Mouse (Mus musculus) embryo, embryonic 11.5 days (tissue): ENCODE data around the gene Psmb7.

ENCODE experiments used
- DNase-seq: peaks from one replicate; pipeline ENCODE4 v3.0.0-alpha.2; 2012; ENCODE audit warnings: low read depth, low spot score

Psmb7 gene

GRCm38 (mm10) chr2:38641761-38642160 lies 2.1 kb downstream of the Psmb7 start:
- no peak for DNase-seq

- DNase-seq, result no peak
These were observed 6.1 kb downstream of the Psmb7 start for GRCm38 (mm10) chr2:38637716-38638267.

- no peak for DNase-seq
These were observed 13.3 kb downstream of the Psmb7 start for GRCm38 (mm10) chr2:38630574-38630973.

GRCm38 (mm10) chr2:38629451-38629850 lies 14.4 kb downstream of the Psmb7 start:
- DNase-seq, result no peak

- DNase-seq, result no peak
These were observed 15.1 kb downstream of the Psmb7 start for GRCm38 (mm10) chr2:38628801-38629200.

GRCm38 (mm10) chr2:38623821-38624590 lies 19.9 kb downstream of the Psmb7 start:
- DNase-seq, result no peak

GRCm38 (mm10) chr2:38623411-38623810 lies 20.5 kb downstream of the Psmb7 start:
- no peak for DNase-seq

- DNase-seq, result no peak
These were observed 22.3 kb downstream of the Psmb7 start for GRCm38 (mm10) chr2:38621610-38622021.

- no peak for DNase-seq
These were observed 22.8 kb downstream of the Psmb7 start for GRCm38 (mm10) chr2:38621076-38621475.

GRCm38 (mm10) chr2:38619777-38620176 lies 24.1 kb downstream of the Psmb7 start:
- DNase-seq, result no peak

- DNase-seq, result no peak
These were observed 26.7 kb downstream of the Psmb7 start for GRCm38 (mm10) chr2:38616956-38617872.

- no peak for DNase-seq
These were observed 27.8 kb downstream of the Psmb7 start for GRCm38 (mm10) chr2:38616072-38616471.

GRCm38 (mm10) chr2:38614437-38614836 lies 29.4 kb downstream of the Psmb7 start:
- DNase-seq, result no peak

- no peak for DNase-seq
These were observed 30.3 kb downstream of the Psmb7 start for GRCm38 (mm10) chr2:38613576-38613975.

GRCm38 (mm10) chr2:38612596-38612995 lies 31.3 kb downstream of the Psmb7 start:
- DNase-seq, result no peak

GRCm38 (mm10) chr2:38610161-38610560 lies 33.7 kb downstream of the Psmb7 start:
- DNase-seq, result no peak

GRCm38 (mm10) chr2:38609310-38609709 lies 34.6 kb downstream of the Psmb7 start:
- DNase-seq, result no peak

GRCm38 (mm10) chr2:38608831-38609309 lies 35.0 kb downstream of the Psmb7 start:
- no peak for DNase-seq

GRCm38 (mm10) chr2:38607716-38608115 lies 36.2 kb downstream of the Psmb7 start:
- no peak for DNase-seq

- DNase-seq, result no peak
These were observed 43.0 kb downstream of the Psmb7 start for GRCm38 (mm10) chr2:38600842-38601241.

GRCm38 (mm10) chr2:38598395-38598794 lies 45.5 kb downstream of the Psmb7 start:
- DNase-seq, result no peak

- no peak for DNase-seq
These were observed 46.0 kb downstream of the Psmb7 start for GRCm38 (mm10) chr2:38597896-38598295.
